Mouse (Mus musculus) bone marrow, adult 2 months (tissue): Measurements from ENCODE around the gene Usp2. TPM values are rescaled to one million over a fixed set of nuclear protein-coding genes. Genes with fewer than 3 reads are reported as not detected.

ENCODE experiments used
- H3K27ac ChIP-seq: fragments of 200-500 bp; 2 replicates; pipeline ENCODE4 v1.5.1; 2012; ENCODE audit warnings: low read depth, mild to moderate bottlenecking, control low read depth, inconsistent platforms, low read length; ENCODE audit not compliant: control insufficient read depth, poor library complexity, insufficient read depth
- H3K4me1 ChIP-seq: fragments of 200-500 bp; 2 replicates; pipeline ENCODE4 v1.6.1; 2011; ENCODE audit warnings: low read length; ENCODE audit not compliant: control insufficient read depth, insufficient read depth
- H3K4me3 ChIP-seq: fragments of 200-500 bp; replicated peaks from 2 replicates; pipeline ENCODE3; 2011; ENCODE audit warnings: mild to moderate bottlenecking, low read depth, low read length, control low read depth; ENCODE audit not compliant: control insufficient read depth
- CTCF ChIP-seq: fragments of 200-500 bp; IDR thresholded peaks from 2 replicates; pipeline ENCODE4 v1.5.1; 2011; ENCODE audit warnings: low read length, control low read depth; ENCODE audit not compliant: control insufficient read depth, insufficient read depth
- POLR2A ChIP-seq: fragments of 200-500 bp; IDR thresholded peaks from 2 replicates; pipeline ENCODE4 v1.6.1; 2011; ENCODE audit warnings: low read depth, mild to moderate bottlenecking, control low read depth, low read length, borderline replicate concordance; ENCODE audit not compliant: control insufficient read depth
- polyA plus RNA-seq: library from polyadenylated mRNA; stranded (reverse); fragments of >200 nt; gene quantifications from 2 replicates; pipeline ENCODE4 v1.2.4, GENCODE M21; 2011; ENCODE audit warnings: low replicate concordance; ENCODE audit not compliant: missing spikeins, insufficient read depth, insufficient read length

Usp2 gene
- polyA plus RNA-seq, 1 experiment: 2.6 TPM

DNA sequence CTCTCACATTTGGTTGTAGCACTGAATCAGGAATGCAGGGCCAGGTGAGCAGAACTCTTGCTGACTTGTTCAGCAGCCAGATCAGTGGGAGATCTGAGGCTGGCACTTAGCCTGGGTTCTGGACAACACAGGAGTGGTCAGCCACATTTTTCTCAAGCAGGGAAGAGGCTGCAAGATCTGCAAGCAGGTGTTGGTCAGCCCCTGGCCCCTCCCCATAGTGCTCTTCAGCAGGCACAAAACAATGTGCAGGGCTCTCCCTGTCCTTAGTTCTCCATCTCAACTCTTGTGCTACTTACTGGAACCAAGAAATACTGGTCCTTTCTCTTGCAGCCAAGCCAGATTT lies 77.9 kb downstream of the Usp2 start:
- no peak overlapping the region for H3K27ac ChIP-seq
- no peaks in the 10 kb centered on the region for H3K4me1 ChIP-seq
- TF ChIP-seq POLR2A (no peak), CTCF (no peak)
- no peak overlapping the region for H3K4me3 ChIP-seq

Other genes with a start within 250 kb of the Usp2 start
- 12.0 and 36.1 TPM in 2 replicates for gene Thy1, start 23.6 kb upstream of the Usp2 start, polyA plus RNA-seq
- 0.95 TPM in 1 of 2 replicates, not detected in the other for gene Mfrp, start 34.7 kb downstream of the Usp2 start, polyA plus RNA-seq
- gene C1qtnf5, start 40.2 kb downstream of the Usp2 start, polyA plus RNA-seq: 3.3 TPM in 1 of 2 replicates, not detected in the other
- not detected in 2 replicates for gene Gm49380, start 46.5 kb downstream of the Usp2 start, polyA plus RNA-seq
- 11.2 and 28.8 TPM in 2 replicates for gene Rnf26, start 46.5 kb downstream of the Usp2 start, polyA plus RNA-seq
- gene Mcam, start 67.4 kb downstream of the Usp2 start, polyA plus RNA-seq: 3.5 and 6.3 TPM in 2 replicates
- 24.3 and 50.5 TPM in 2 replicates for gene Cbl, start 167.0 kb downstream of the Usp2 start, polyA plus RNA-seq
- 1.4 TPM in 1 of 2 replicates, not detected in the other for gene Ccdc153, start 173.7 kb downstream of the Usp2 start, polyA plus RNA-seq
- 2.7 and 7.3 TPM in 2 replicates for gene Pdzd3, start 184.4 kb downstream of the Usp2 start, polyA plus RNA-seq
- gene Nlrx1, start 201.6 kb downstream of the Usp2 start, polyA plus RNA-seq: 11.6 and 25.0 TPM in 2 replicates
- gene Abcg4, start 221.6 kb downstream of the Usp2 start, polyA plus RNA-seq: 45.0 and 74.1 TPM in 2 replicates
- gene Hinfp, start 238.7 kb downstream of the Usp2 start, polyA plus RNA-seq: 9.1 and 21.6 TPM in 2 replicates